Mouse (Mus musculus): Measurements from ENCODE around the gene Ptprg. TPM values are rescaled to one million over a fixed set of nuclear protein-coding genes. Genes with fewer than 3 reads are reported as not detected.

The Ptprg gene
- total RNA-seq, 4 experiments from 2014 or later, result 43.4 to 66.5 (median 48.8) TPM

DNA sequence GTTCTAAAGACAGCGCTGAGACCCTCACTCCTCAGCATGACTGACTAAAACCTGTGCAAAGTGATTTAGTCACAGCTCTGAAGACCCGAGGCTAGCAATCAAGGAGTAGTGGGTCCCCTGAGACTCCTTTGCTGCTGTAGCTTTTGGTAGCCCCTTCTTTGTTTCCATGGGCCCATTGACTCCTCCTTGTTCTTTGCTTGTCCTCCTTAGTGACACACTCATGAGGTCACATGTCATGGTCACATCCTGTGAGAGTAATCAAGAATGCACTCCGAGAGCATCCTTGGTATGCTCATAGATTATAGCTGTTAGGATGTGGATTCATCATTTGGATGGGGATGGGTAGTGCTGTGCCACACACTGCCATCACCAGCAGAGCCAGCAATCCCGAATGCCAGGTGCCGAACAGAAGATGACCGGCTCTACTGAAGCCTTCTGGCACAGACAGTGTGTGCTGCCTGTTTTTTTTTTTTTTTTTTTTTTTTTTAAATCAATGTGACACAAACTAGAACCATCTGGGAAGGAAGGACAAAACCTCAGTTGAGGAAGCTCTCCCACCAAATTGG, 64.9 kb downstream of the Ptprg start:
- DNase-seq (ENCODE audit: low spot score), result no peak

DNA sequence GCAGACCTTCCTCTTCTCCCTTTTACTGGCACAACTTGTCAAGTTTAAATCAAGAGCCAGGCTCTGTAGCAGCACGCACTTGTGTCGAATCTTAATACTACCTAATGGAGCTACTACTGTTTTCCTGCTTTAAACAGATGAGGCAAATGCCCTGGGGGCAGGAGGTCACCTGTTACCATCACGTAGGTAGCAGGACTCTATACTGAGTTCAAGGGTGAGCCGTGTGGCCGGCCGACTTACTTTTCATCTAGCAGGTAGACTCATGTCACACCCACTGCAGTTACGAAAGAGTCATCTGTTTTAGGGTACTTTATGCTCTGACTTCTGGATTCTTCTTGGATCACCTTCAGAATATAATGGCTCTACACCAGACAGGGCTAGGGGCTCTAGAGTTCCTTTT, 66.3 kb downstream of the Ptprg start:
- no peak for DNase-seq (ENCODE audit: low spot score)

DNA sequence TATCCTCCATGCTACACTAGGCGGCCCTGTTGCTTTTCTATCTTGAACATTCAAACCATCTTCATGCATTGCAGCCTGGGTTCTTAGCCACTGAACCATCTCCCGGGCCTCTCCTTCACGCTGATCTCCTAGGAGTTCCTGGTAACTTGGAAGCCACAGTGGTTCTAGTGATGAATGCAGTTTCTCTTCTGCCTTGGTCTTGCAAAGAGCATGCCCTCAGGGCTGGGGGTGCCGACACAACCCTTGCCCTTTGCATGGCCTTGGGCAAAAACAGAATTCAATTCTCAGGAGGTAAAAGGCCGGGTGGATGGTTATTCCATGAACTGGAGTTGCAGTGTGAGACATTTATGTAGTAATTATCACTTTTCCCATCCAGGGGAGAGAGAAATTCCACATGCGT, 67.0 kb downstream of the Ptprg start:
- no peak for DNase-seq (ENCODE audit: low spot score)

DNA sequence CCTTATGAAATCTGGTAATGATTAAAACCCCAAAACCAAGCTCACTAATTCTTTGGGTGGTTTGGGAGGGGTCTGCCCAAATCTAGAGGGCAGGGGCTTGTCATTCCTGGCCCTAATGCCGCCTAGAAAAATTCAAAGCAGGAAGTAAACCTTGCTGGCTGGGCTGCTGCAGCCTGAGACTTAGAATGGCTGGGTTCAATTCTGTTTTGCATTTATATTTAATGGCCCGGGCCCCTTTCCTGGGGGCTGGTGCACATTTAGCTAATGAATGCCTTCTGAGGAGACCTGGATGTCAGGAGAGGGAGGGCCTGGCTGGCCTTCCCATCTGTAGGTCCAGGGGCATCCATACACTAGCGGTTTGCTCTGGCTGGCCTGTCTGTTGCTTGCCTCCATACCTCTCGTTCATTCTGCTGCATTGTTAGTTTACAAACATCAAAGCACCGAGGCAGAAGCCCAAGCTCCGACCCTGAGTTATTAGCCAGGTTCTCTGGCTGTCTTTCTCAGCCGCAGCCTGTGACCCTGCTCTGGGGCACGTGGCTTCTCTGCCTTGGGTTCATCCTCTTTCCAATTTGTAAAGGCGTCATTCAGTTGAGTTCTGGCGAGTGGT, 67.7 kb downstream of the Ptprg start:
- DNase-seq (ENCODE audit: low spot score), result no peak

DNA sequence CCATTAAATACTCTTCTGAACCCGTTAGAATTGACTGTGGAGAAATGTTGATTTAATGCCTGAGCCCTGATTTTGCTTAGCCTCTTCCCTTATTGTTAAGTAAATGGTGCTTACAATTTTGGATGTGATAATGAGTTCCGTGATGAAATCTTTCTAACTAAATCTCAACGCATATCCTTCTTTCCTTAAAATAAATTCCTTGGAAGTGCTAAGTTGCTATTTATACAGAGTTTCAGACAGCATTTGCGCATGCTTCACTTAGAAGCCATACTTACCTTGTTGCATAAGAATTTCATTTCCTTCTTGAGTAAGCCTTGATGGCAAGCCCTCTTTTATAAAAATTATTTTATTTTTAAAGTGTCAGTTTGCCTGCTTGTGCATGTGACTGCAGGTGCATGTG, 70.2 kb downstream of the Ptprg start:
- DNase-seq (ENCODE audit: low spot score), result no peak

DNA sequence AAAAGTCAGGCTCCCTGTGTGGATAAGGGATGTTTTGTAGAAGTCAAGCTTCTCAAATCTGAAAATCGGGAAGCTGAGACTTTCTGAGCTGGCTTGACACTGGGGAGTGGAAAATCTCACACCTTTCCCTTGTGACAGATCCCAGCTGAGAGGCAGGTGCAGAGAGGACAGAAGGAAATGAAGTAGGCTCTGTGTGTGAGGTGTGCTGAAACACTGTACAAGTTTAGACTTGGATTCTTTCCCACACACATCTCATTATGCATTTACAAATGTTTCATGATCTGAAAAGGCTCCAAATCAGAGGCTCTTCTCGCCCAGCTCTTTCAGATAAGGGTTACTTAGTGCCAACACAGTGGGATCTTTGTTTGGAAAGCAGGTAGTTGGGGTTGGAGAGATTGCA, 77.4 kb downstream of the Ptprg start:
- no peak for DNase-seq (ENCODE audit: low spot score)

DNA sequence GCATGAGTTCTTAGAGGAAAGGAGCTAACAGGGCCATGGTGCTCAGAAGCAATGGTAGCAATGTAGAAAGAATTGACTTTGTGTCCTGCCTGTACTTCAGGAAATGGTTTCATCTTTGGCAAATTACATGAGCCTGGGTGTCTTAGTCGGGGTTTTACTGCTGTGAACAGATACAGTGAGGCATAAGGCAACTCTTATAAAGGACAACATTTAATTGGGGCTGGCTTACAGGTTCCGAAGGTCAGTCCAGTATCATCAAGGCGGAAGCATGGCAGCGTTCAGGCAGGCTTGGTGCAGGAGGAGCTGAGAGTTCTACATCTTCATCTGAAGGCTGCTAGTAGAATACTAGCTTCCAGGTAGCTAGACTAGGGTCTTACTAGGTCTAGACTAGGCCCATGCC, 78.2 kb downstream of the Ptprg start:
- no peak for DNase-seq (ENCODE audit: low spot score)

DNA sequence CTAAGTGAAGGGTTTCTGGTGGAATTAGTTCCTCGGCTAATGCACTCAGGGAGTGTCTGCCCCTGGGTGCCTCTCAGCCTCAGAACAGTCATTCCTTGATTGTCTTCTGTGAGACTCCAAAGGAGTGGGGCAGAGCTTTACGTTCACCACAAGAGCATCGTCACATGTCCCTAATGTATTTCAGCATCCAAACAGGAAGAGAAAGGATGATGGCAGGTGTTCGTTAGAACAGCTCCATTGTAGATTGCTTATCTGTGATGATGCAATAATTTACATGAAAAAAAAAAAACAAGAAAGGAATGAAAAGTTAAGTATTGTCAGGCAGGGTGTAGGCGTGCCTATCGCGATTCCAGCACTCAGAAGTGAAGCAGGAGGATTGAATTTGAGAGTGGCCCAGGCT, 84.3 kb downstream of the Ptprg start:
- DNase-seq (ENCODE audit: low spot score), result no peak

DNA sequence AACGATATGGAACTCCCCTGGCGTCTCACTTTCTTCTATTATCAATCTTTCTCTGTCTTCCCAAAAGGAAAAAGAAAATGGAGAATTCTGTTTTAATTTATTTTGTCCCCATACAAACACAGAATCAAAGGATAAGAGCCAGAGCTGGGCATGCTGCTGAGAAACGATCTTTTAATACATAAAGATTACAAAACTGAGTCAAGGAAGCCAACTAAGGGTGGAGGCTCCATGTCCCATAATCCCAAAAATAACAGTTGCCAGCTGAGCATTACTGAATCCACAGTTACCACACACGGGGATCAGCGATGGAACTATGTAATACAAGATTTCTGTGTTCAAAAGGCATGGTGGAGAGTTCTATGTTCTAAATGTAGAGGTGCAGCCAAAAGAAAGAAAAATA, 86.0 kb downstream of the Ptprg start:
- DNase-seq (ENCODE audit: low spot score), result no peak

DNA sequence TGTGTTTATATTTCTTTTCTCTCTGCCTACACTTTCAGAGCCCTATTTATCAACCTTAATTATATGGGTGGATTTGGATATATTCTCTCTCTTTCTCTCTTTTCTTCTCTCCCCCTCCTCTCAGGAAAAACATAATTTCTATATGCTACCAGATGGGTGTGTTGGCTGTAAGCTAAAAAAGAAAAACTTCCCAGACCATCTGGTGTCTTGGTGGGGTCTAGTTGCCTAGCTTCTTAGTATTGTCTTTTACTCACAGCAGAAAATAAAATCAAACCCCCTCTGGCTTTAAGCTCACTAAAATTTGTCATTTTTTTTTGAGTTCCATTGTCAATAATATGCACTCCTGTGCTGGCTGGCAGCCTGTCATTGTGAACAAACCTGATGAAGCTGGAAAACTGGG, 87.0 kb downstream of the Ptprg start:
- DNase-seq (ENCODE audit: low spot score), result no peak

DNA sequence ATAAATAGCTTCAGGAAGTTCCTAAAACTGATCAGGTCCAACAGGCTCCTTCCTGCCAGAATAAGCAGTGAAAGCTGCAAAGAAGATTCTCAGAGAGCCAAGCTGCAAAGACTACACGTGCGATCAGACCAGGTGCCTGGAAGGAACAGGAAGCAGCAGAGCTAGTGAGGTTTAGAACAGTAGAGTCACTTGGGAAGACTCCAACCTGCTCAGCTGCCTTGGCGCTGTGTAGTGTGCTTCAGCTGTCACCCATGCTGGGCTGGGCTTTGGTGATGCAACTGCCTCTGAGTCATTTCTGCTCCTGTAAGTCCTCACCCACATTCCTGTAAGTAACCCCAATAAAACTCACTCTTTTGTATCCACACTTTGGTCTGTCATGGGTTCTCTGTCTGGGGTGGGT, 87.7 kb downstream of the Ptprg start:
- DNase-seq (ENCODE audit: low spot score), result no peak

DNA sequence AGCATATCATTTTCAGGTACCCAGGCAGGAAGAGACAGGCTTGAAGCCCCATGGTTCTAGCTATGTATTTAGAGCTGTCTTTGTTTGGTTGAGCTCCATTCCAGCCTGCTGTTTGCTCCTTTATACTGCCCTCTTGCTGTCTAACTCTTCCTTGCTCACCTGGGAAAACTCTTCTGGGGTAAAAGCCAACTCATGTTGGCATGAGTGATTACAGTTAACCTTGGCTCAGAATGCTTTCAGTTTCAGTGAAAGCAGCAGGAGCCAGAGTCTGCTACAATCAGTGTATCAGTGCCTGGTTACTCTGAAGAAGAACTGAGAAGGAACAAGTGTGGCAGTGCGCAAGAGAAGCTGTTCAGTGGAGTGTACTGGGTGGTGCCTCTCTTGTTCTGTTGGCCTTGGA, 89.6 kb downstream of the Ptprg start:
- peak; percentile 45 for DNase-seq (ENCODE audit: low spot score)

DNA sequence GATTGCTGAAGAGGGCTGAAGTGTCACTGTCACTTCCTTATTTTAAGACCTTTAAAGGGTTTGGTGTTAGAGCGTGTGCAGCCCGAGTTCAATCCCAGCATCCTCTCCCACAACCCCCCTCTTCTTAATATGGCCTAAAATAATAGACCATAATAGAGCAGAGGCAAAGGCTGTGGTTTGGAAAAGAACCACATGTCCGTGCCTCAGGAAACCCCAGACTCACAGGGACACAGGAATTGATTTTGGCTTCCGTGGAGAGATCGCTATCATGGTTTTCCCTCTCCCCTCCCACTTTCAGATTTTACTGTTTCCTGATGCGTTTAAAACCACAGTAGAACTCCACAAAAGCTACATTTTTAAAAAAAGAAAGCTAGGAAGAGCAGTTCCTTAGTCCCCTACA, 104.0 kb downstream of the Ptprg start:
- peak; percentile 13 for DNase-seq (ENCODE audit: low spot score)

DNA sequence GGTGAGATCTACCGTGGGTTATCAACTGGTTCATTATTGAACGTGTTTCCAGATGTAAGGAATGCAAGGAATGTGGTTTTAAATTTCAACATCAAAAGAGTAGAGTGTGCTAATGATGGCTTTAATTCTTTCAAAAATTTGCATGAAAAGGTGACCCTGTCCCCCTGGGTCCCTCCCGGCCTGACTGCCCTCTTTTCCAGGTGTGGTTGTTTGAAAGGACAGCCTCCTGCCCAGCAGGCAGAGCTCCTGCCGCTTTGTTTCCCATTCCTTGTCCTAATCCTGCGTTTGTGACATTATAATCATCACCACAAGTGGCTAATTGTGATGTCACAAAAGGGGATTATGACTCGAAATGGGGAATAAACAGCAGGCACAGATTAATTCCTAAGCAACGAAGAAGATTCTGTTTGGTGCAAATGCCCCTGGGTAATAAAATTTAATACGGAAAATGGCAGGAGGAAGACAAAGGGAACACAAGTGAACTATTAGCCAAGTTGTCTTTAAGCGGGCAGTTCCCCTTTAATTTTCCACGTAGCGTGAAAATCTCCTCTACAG, 110.4 kb downstream of the Ptprg start:
- no peak for DNase-seq (ENCODE audit: low spot score)

DNA sequence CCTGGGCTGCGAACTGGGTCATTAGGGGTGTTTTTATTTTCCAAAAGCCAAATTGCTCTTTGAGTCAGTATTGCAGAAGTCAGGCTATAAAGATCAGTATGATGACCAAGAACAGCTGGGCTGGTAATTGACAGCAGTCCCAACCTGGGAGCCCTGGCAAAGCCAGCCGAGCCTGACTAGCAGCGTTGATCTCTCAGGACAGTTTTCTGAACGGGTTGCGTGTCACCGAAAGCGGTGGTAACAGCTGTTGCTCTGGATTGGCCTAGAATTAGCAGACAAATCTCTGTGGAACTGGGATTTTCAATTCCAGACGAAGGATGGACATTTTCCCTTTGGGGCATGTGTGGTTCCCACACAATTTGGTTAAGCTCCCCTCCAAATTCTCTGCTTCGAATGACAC, 111.0 kb downstream of the Ptprg start:
- peak; percentile 18 for DNase-seq (ENCODE audit: low spot score)

DNA sequence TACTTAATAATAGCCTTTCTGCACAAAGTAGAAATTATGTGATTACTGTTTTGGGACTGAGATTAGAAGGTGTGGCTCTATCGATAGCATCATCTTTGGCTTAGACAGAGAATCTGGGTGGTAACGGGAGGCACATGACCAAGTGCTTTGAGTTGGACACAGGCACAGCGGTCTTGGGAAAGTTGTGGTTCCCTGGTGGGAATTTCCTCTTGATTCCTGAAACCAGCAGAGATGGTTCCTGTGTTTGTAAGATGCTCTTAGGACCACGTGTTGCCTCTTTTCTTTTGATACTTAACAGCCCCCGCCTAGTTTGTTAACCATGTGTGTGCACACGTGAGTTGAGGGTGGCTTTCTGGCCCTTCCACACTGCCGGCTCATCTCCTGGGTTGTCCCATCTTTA, 111.7 kb downstream of the Ptprg start:
- peak; percentile 18 for DNase-seq (ENCODE audit: low spot score)

DNA sequence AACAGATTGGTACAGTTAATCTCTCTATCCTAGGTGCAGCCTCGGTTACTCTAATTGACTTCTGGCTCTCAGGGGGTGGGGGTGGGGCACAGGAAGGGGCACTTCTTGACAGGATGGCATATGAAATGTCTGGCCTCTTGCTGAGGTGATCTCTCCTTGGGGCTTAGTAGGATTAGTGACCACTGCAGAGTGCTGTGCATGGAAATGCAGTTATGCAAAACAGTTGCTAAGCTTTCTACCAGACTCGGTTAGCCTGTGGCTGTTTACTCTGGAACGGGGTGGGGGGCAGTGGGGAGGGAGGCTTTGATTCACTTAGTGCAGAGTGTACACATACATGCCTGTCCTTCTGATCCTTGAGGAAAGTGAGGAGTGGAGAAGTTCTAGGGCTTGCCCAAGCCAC, 114.4 kb downstream of the Ptprg start:
- no peak for DNase-seq (ENCODE audit: low spot score)

DNA sequence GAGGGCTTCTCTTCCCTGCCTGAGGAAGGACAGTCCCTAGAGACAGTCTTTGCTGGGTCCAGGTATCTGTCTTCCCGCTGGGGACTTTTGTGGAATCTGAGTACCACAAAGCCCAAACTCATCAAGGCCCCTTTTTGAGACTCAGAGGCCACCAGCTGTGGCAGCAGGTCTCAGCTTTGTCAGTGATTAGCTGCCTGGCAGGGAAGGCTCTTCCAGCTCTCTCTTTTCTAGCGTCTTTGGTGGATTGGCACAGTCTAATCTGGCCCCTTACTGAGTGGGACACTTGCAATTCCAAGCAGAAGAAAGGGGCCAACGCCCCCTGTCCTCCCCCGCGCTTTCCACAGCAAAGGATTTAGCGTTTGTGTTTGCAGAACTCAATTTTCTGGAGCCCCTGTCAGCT, 117.5 kb downstream of the Ptprg start:
- no peak for DNase-seq (ENCODE audit: low spot score)

DNA sequence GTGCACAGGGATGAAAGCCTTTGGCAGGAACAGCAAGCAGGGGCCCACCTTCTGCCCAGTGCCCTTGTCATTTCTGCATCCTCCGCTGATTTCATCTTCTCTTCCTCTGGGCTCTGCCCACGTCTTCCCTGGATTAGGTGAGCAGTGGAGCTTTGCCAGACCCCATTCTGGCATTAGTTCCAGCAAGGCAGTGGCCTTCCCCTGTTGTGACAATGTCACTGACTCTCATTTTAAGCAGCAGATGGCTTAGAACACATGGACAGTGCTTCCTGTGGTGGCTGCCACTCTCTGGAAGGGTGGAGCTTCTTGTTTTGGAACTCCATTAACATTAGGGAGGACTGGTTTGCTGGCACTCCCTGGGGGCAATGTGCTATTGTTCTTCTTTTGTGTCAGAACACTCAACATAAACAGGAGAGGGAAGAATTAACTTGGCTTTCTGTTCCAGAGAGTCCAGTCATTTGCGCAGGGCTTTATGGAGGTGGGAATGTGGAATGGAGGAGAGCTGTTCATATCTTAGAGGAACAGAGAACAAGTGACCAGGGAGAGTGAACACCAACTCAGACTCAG, 119.7 kb downstream of the Ptprg start:
- DNase-seq (ENCODE audit: low spot score), result no peak

DNA sequence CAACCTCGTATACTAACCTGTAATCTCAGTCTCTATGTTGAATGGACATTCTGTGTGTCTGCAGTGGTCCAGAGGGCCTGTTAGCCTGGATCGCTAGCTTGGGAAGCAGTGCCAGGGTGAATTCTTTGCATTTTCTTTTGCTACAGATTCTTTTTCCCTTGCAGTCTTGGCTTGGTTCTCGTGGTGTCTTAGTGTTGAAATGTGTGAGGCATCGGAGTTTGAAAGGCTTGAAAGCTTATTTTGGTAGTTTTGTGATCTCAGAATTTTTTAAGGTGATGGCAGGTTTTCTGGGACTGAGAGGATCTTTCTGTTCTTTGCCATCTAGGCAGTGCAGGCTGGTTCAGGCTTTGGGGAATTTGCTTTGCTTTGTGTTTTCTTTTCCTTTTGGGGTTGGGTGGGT, 124.9 kb downstream of the Ptprg start:
- DNase-seq (ENCODE audit: low spot score), result no peak

DNA sequence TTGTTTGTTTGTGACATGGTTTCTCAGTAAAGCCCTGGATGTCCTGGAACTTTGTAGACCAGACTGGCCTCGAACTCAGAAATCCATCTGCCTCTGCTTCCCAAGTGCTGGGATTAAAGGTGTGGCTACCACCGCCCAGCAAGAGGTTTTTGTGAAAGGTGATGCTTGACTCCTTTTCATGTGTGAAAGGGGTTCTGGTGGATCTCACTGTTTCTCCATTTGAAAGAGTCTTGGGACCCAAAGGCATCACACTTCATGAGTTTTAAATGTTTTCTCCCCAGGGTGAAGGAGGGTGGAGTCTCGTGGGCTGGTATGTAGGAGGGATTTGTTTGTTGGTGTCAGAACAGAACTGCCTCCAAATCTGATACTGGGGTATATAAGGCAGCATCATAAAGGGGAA, 126.4 kb downstream of the Ptprg start:
- DNase-seq (ENCODE audit: low spot score), result no peak

DNA sequence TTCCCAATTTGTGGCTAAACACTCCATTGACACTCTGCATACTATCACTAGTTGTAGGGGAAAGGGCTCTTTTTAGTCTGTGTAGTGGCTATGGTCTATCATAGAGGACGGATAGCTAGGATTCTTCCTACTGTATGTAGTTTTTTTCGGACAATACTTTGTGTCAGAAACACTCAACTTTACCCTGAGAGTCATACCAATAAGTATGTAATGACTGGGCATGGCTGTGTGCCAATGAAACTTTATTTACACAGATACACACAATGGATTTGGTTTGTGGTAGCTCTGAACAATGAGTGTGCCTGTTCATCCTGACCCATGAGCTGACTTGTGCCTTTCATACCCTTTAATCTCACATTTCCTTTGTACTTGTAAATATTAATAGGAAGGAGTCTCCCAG, 127.3 kb downstream of the Ptprg start:
- no peak for DNase-seq (ENCODE audit: low spot score)

DNA sequence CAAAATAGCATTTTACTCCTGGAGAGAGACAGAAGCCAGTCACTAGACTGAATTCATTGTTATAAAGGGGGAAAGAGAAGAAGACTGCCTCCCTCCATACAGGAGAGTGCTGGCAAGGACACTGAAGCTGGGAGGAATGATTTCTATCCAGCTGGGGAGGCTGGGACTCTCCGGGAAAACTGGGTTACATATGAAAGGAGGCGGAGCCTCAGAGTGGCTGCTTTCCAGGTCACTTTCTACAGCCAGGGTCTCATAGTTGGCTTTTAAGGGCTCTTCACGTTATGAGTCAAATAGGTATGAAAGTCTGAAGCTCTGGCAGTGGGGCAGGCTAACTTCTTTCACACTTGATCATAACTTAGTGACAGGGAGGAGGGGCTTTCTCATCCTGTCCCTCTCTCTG, 129.1 kb downstream of the Ptprg start:
- DNase-seq (ENCODE audit: low spot score), result no peak
